Mouse (Mus musculus): ENCODE measurements around the gene Trmt6. TPM values are rescaled to one million over a fixed set of nuclear protein-coding genes. Genes with fewer than 3 reads are reported as not detected.

Trmt6 gene
- total RNA-seq, 2 experiments from 2014 or later: 11.2 to 13.6 TPM

Other genes with a start within 250 kb of the Trmt6 start
- 100 to 1,000 TPM; 118 to 190 TPM for gene Gpcpd1, start 228.3 kb downstream of the Trmt6 start, total RNA-seq (2021)
- gene Shld1, start 129.1 kb downstream of the Trmt6 start, total RNA-seq (2021): 10 to 100 TPM in 1 of 2 experiments, 1 to 10 TPM in 1; 8.7 to 18.3 TPM
- gene Chgb, start 34.8 kb downstream of the Trmt6 start, total RNA-seq (2021): under 1 TPM; 0.42 to 0.50 TPM
- 1 to 10 TPM; 2.9 to 3.7 TPM for gene Mcm8, start 86 bp upstream of the Trmt6 start, total RNA-seq (2021)
- 10 to 100 TPM; 20.6 to 21.5 TPM for gene Crls1, start 30.6 kb upstream of the Trmt6 start, total RNA-seq (2021)
- gene Lrrn4, start 64.8 kb upstream of the Trmt6 start, total RNA-seq (2021): 10 to 100 TPM in 1 of 2 experiments, 1 to 10 TPM in 1; 7.0 to 11.7 TPM
- gene Fermt1, start 129.9 kb upstream of the Trmt6 start, total RNA-seq (2021): not detected